Mouse (Mus musculus): ENCODE results near the gene Fut4.
A peak's percentile ranks its signal among the peaks of the same experiment; 100 is the strongest.
"Not testable (repeated sequence)": the region's sequence is repeated elsewhere in the genome, so short reads cannot be mapped to it uniquely, and the experiment has no call there.

The Fut4 gene

GRCm38 (mm10) chr9:14705321-14706162 is 46.7 kb downstream of the Fut4 start:
- Histone ChIP-seq H3K36me3 (ENCODE audit: control insufficient read depth, insufficient read depth, low read length, poor library complexity, severe bottlenecking) (no peaks in the 10 kb centered on the region), H3K27me3 (ENCODE audit: control insufficient read depth, insufficient read depth, low read length, poor library complexity, severe bottlenecking) (no peaks in the 10 kb centered on the region)
- no peak for DNase-seq (ENCODE audit: low read depth, low spot score)

DNA sequence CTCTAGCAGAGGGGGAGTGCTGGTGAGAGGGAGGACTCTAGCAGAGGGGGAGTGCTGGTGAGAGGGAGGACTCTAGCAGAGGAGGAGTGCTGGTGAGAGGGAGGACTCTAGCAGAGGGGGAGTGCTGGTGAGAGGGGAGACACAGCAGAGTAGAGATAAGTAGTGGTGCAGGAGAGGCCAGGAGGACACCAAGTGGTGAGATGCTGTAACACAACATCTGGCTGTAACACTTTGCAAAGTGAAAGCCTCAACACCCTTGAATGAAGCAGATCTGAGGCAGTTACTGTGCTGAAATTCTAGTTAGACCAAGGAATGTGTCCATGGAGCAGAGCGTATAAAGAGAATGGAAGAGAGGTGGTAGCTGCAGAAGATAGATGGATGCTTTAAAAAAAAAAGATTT is 51.4 kb downstream of the Fut4 start:
- H3K36me3 ChIP-seq (ENCODE audit: control insufficient read depth, insufficient read depth, low read length, poor library complexity, severe bottlenecking); H3K27me3 ChIP-seq (ENCODE audit: control insufficient read depth, insufficient read depth, low read length, poor library complexity, severe bottlenecking); DNase-seq (ENCODE audit: low read depth, low spot score): not testable (repeated sequence)

- no peak for DNase-seq (ENCODE audit: low read depth, low spot score)
- Histone ChIP-seq H3K27me3 (ENCODE audit: control insufficient read depth, insufficient read depth, low read length, poor library complexity, severe bottlenecking) (no peaks in the 10 kb centered on the region), H3K36me3 (ENCODE audit: control insufficient read depth, insufficient read depth, low read length, poor library complexity, severe bottlenecking) (no peaks in the 10 kb centered on the region)
Measured at GRCm38 (mm10) chr9:14699288-14699640, 52.9 kb downstream of the Fut4 start.

DNA sequence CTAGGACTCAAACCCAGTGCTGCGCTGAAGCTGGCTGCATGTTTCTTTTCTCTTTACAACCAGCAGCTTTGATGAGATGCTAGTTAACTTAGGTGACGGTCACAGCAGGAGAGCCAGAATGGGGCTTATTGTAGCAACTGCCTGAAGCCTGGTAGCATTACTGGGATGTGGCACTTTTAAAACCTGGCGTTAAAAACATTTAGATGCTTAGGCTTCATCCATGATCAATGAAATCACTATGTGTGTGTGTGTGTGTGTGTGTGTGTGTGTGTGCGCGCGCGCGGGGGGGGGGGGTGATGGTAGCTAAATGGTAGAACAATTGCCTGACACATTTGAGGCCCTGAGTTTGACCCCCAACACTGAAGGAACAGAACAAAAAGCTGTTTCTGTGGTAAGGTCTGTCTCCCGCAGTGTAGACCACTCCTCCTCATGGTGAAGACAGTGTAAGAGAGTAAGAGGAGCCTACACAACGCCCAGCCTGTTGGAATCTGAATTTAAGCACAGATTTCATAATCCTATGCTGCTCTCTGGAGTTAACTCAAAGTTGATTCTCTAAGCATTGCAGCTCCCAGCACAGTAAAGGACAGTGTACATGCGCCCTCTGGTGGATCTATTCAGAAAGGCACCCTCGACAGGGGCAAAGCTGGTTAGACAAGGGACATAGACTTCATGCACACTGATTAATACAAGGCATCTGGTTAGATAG is 53.5 kb downstream of the Fut4 start:
- Histone ChIP-seq H3K27me3 (ENCODE audit: control insufficient read depth, insufficient read depth, low read length, poor library complexity, severe bottlenecking) (no peaks in the 10 kb centered on the region), H3K36me3 (ENCODE audit: control insufficient read depth, insufficient read depth, low read length, poor library complexity, severe bottlenecking) (no peaks in the 10 kb centered on the region)
- DNase-seq (ENCODE audit: low read depth, low spot score), result peak; percentile 74
